Mouse (Mus musculus) urinary bladder, postnatal 14 days (tissue): ENCODE measurements around the gene Olfr322.
"Not testable (repeated sequence)": the region's sequence is repeated elsewhere in the genome, so short reads cannot be mapped to it uniquely, and the experiment has no call there.

Experiments
- DNase-seq: peaks from one replicate; pipeline ENCODE4 v3.0.0; 2021; ENCODE audit warnings: low spot score

Olfr322 gene

DNA sequence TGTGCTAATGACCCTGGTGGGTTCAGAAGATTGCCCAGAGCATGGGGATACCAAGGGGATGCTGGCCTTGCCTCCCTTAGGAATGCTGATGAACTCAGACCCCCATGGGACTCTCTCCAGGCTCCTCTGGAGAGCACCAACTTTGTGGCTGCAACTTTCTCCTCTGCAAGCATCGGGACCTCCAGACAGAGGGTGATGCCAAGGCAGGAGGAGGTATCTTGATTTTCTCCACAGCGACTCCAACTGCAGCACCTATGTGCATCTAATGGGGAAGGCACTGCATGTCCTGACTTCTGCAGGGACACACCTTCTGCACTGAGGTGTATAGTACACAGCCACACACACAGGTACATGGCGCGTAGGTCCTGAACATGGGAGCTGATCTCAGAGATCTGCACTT, at the start of gene Olfr322:
Gene Olfr322, plus strand, starts transcription at position 187 of the 400 bp plus-strand sequence.
- no peak for DNase-seq

DNA sequence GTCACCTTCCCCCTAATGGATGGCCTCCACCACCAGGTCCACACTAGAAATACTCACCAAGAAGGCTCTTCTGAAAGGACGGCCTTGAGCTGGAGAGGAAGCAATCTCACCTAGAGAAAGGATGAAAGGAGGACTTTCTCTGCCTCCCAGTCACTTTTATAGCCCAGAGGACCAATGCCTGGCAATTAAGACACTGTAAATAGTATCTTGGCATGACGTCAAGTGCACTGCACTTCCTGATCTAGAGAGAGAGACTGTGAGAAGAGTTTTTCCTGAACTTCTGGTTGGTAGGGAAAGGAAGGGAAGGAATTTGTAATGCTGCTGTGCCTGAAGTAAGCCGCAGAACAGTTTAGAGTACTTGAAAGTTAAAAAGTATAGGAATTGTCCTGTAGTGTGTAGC, 45.2 kb upstream of the Olfr322 start:
- no peak for DNase-seq

DNA sequence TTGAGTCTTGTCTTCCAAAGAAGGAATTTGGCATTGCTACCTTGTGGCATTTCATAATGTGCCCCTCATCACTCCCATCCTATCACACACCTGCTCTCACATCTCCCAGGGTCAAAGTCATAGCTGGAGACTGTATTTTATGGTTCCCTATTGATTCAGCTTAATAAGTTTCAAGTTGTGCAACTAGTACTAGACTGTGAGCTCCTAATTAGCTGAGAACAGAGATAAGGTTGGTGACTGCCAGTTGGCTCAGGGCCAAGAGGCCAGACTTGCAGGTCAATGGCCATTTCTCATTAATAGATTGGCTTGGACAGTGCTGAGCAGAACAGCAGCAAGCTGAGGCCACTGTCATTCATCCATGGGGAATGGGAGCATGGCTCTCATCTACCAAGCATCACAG, 44.1 kb upstream of the Olfr322 start:
- no peak for DNase-seq

DNA sequence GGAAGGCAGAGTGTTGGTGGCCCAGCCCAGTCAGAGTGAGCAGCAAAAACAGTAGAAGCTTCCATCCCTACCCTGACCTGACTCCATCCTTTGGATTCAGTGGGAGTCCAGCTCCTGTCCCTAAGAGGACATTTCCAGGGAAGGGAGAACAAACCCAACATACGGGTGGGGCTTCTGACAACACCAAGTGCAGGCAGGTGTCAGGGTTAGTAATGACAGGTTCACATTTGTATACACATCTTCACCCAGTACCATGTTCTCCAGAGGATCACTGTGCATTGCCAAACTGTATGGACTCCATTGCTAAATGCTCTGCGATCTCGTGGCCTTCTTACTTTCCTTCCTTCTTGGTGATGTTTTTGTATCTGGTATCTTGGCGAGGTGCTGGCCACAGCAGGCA, 42.6 kb upstream of the Olfr322 start, which contains the start of gene 2210407C18Rik:
Gene 2210407C18Rik, minus strand, starts transcription at position 101 of the 400 bp plus-strand sequence.
- no peak for DNase-seq

DNA sequence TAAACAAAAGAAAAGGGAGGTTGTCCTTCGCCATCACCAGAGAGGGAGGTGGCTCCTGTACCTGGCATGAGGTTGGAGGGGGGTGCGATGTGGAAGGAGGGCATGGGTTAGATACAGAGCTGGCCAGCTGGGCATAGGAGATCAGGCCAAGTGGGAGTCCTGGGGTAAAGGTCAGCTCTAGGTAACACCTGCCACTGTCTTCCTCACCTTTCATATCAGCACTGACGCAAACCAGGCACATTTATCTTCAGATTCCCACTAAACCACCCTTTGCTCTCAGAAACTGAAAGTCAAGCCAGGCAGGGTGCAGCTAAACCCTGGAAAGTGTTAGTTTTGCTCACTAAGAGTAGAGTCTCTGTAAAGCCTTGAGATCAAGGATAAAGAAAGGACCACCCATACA, 40.2 kb upstream of the Olfr322 start:
- no peak for DNase-seq

DNA sequence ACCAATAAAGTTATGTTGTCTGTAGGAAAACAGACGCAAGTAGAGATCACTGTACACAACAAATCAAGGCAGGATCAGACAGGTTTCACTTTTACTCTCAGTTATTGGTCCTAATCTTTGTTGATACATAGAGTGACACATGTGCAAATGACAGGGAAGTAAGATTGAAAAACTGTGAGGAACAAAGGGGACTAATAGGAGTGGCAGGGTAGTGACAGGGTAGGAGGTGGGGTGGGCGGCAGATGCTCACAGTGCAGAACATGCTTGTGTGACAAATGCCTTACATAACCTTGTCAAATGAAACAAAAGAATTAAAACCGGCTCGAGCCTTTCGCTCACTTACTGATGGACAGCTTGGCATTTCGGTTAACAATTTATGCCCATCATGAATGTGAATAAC, 39.8 kb upstream of the Olfr322 start:
- DNase-seq, result no peak

DNA sequence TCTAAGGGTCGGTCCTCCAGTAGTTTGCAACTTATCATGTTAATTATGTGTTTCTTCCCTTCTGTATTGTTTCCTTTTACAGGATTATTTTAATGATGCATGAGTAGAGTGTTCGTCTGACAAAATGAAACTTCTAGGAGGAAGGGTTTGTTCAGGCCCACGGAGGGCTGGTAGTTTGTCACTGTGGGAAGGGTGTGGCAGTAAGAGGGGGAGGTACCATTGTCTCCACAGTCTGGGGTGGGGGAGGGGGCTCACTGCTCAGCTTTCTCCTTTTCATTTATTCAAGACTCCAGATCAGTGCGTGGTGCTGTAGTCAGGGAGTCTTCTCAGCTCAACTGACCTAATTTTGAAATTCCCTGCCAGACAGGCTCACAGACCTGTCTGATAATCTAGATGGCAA, 32.4 kb upstream of the Olfr322 start:
- no peak for DNase-seq

DNA sequence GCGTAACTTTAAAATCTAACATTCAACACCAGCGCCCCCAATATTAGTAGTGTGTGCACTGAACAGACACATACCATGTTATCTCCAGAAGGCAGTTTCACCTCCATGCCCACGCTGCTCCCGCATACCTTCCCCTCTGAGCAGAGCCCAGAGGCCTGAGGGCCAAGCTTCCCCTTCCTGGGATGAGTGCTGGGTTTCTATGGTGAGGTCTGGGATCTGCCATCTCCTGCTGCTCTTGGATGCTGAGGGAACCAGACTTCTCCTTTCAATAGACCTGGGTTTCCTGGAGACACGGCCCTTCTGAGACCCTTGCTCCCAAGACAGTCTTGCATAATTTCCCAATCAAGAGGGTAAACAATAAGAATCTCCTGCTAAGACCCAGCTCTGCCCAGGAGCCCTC, 28.2 kb upstream of the Olfr322 start, which contains the start of gene Olfr323:
Gene Olfr323, minus strand, starts transcription at position 101 of the 400 bp plus-strand sequence.
- no peak for DNase-seq

DNA sequence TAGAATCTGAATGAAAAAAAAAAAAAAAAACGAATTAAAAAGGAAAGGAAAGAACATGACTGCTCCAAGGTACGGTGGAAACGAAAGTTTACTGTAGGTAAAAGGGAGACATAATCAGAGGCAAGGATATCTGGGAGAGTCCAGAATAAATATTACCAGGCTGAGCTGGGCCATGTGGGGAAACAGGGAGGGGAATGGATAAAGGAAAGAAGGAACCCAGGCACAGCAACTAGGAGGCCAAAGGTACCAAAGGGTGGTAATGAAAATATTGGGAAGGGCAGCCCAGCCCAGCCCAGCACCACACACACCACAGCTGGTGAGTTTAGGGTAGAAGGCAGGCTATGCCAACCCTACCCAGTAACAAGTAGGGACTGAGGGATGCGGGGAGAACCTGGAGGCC, 23.7 kb upstream of the Olfr322 start:
- no peak for DNase-seq

DNA sequence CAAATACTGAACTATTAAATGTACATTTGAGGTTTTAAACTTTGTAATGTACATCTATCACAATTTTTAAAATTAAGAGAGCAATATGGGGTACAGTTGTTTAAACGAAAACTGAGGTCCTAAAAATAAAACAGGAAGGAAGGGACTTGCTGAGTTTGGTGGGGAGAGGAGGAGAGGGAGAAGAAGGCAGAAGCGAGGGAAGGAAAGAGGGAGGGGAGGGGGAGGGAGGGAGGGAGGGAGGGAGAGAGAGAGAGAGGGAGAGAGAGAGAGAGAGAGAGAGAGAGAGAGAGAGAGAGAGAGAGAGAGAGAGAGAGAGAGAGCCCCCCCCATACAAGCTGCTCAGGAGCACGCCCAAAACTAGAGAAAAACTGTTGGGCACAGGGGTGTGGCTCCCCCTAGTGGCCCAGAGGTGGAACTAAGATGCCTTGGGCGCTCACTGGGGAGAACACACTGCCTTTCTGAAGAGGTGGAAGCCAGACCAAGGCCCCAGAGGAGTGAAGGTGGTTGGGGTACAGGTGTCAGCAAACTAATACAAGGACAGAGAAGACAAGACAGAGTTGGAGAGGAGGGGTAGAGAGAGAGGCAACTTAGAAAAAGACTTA, 22.1 kb upstream of the Olfr322 start:
- DNase-seq, result peak; percentile 28

DNA sequence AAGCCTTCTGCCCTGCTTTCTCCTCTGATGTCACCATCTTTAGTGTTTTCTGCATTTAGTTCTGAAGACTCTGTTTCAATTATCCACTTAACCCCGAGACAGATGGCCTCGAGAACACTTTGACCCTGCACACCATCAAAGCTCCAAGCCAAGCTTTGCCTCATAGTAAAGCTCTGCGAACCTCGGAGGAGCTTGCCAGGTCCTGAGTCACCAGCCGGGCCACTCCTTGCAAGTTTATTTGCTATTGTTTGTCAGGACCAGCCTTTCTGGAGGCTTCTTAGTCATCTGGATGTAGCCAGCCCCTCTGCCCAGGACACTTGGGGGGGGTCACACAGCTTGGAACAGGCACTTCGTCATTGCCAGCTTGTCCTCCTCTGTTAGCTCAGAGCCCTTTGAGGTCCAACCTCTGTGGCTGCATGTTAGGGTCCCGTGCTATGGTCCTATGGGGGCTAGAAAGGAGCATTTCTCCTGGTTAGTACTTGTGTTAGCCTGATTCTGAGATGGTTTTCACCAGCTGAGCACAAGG, 20.3 kb upstream of the Olfr322 start:
- peak; percentile 73 for DNase-seq

DNA sequence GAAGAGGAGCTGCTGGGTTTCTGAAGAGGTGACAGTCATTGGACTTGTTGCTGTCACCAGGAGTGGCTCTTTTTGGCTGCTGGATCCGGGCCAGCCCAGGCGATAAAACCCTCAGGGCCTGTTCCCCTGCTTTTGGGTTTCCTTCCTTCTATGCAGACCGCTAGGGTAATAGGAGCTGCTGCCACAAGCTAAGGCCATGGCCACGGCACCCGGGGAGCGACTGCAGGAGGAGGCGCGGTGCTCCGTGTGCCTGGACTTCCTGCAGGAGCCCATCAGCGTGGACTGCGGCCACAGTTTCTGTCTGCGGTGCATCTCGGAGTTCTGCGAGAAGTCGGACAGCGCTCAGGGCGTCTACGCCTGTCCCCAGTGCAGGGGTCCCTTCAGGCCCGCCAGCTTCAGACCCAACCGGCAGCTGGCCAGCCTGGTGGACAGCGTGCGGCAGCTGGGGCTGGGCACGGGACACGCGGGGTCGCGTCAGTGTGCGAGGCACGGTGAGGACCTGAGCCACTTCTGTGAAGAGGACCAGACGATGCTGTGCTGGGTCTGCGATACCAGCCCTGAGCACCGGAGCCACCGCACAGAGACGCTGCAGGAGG, 18.2 kb upstream of the Olfr322 start, which contains the start of gene Trim58:
Gene Trim58, plus strand, starts transcription at position 194 of the 596 bp plus-strand sequence.
- peak; percentile 15 for DNase-seq

DNA sequence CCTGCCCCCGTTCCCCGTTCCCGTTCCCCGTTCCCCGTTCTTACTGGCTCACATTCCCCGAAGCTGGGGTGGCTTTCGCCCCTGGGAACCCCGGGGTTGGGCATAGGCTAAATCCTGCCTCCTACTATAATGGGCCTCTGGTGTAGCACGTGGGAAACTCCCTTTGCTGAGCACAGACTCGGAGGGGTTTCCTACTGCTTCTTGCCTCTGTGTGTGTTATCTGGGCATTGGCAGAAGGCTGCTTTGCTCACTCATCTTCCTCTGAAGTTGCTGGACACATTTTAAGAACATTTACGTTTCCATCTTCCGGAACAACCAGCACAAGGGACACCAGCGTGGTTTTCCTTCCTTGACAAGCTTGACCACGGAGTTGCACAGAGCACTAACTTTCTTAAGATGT, 17.5 kb upstream of the Olfr322 start:
- no peak for DNase-seq

DNA sequence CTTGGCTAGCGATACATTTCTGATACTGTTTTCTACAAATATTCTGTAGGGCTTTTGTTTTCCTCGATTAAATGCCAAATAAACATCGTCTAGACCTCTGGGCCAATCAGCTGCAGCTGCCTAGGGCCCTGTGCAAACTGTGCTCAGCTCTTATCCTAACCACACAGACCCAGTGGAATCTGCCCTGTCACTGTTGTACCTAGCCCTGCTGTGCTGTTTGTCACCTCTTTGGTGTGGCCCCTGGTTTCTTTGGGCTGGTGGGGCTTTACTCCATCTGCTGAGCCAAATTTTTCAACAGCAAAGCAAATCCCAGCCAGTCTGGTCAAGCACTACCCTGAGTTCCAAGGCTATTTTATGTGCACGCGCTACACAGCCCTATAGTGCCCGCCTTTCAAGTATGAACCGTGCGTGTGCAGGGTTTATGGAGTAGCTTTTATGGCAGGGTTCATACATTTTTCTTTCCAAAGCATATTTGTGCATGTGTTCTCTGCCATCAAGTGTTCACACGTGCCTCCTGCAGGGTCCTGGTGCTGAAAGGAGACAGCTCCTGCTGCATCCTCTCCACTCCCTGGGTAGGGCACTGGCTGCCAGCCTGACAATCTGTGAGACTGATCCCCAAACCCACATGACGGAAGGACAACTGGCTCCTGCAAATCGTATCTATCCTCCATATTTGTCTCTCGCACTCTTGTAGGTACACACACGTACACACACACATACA, 16.8 kb upstream of the Olfr322 start:
- DNase-seq, result no peak

DNA sequence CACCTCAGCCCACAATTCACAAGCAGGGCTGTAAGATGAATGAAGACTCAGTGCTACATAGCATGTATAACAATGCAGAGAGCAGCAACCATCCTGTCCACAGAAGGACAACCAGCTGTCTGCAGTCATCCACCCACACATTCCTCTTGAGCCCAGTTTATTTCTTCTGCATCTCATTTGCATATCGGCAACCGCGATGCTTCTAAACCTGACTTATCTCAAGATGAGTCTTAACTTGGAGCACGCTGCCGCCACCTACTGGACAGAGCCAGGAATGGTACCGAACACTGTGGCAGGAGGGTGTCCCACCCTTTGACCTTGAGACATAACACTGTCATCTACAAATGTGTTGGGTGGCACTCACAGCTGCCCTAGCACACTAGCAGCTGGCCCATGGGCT, 15.2 kb upstream of the Olfr322 start:
- DNase-seq, result no peak

DNA sequence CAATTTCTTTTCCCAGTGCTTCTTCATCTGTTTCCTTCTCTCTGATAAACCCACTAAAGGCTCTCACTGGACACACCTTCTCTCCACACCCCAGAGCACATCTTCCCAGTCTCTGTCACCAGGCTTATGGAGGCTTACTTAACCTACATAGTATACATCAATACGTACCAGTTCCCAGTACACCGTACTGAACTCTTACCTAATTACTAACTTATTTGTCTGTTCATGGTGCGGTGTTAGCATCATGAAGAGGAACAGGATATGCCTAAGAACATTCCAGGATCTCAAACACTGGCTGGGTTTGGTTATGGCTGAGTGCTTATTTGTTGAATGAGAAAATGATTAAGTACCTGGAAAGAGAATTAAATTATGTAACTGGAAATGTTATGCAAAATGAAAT, 3.4 kb upstream of the Olfr322 start:
- no peak for DNase-seq

DNA sequence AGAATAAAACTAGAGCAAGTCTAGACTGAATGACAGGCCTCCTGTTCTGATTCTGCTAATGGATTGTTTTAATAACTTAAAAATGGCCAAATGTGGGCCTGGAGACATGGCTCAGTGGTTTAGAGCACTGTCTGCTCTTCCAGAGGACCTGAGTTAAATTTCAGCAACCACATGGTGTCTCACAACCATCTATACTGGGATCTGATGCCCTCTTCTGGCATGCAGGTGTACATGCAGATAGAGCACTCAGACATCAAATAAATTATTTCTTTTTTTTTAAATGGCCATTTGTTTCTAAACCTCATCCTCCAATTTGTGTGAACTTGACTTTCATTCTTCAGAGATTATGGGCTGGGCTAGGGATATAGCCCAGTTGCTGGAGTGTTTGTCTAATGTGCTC, 10.7 kb downstream of the Olfr322 start:
- DNase-seq, result no peak

DNA sequence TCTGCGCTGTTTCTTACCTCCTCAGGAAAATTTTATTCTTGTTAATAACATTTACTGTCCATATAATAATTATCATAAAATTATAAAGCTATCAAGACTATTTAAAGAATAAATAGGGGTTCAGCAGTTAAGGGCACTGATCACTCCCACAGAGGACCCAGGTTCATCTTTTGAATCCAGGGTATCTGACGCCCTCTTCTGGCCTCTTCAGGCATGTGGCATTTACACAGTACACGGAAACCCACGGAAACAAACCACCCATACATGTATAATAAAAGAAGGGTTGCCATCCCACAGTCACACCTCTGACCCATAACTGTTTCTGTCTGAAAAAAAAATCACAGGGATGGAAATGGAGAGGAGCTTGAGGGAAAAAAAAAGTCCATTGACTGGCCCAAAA, 13.2 kb downstream of the Olfr322 start:
- DNase-seq, result no peak

DNA sequence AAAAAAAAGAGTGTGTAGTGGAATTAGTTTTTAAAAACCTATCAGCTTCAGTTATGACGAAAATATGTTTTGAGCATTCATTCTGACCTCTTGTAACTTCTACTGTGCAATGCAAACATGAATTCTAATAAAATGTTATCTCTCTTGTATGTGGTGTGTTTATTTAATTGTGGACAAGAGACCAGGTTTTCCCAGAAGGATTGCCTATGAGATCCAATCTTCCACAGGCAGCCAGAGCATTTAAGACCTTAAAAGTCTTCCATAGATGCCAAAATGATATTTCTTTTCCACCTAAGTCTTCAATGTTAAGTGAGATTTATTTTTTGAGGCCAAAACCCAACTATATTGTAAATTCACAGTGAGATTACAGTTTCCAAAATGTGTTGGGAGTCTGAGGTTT, 22.2 kb downstream of the Olfr322 start, which contains the start of gene Olfr320:
Gene Olfr320, plus strand, starts transcription at position 301 of the 400 bp plus-strand sequence.
- DNase-seq, result no peak

DNA sequence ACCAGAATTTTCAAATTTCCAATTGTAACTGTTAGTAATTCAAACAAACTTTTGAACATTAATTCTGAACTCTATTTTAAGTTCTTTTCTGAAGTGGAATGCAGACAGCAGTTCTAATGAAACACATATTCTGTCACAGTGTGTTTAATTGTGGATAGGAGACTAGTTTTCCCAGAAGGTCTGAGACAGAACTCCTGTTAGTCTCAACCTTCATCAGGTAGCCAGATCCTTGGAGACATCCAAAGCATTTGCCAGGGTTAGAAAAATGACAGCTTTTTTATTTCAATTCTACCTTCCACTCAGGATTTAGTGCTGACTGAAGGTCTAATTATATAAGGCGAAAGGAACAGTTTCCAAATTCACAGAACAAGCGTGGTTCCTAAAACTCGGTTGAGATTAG, 40.3 kb downstream of the Olfr322 start, which contains the start of gene Olfr319:
Gene Olfr319, plus strand, starts transcription at position 301 of the 400 bp plus-strand sequence.
- no peak for DNase-seq

DNA sequence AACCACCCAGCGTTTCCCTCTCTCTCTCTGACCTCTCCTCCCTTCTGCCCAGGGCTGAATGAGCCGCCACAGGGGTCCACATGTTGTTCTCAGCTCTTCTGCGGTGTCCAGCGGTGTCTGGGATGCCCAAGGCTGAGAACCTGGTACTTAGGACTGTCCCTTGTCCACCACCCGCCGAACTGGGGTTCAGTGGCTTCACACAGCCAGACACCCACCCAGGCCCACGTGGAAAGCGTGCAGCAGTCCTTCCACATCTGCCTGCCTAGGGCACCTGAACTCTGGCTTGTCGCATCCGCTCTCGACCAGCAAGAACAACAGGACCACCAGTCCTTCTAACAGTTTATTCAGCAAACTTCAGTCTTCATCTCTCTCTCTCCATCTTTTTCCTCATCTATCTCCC, 50.5 kb downstream of the Olfr322 start:
- DNase-seq, result no peak

DNA sequence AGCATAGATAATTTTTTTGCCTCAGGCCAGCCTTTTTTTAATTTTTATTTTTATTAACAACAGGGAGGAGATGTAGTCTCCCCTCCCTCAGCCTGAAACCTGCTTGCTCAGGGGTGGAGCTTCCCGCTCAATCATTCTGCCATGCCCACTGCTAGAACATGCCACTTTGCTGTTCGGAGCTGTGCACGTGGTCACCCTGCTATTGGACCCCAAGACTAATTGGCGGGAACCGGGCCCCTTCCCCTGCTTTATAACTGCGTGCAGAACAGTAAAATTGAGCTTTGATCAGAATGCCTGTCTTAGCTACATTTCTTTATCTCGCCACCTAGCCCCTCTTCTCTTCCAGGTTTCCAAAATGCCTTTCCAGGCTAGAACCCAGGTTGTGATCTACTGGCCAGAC, 59.1 kb downstream of the Olfr322 start:
- DNase-seq, result not testable (repeated sequence)
